8 mouse cellular contexts compared by ENCODE assay signal in genomic region chr2:28514489-28514888, GRCm38 (mm10). TPM values are rescaled to one million over a fixed set of nuclear protein-coding genes. Genes with fewer than 3 reads are reported as not detected.
DNase-seq lines count a peak whose midpoint lies in the region; ATAC-seq and TF ChIP-seq lines count a peak whose summit lies in the region.

No protein-coding gene starts in this region.

- DNase-seq in CH12.LX (ENCODE audit: extremely low read depth) = peak; percentile 89
- peak; percentile 71 for DNase-seq in heart, postnatal 0 days (ENCODE audit: low spot score)
- peak; percentile 81 to 95 for DNase-seq in kidney, postnatal 36 days
- DNase-seq in thymus, postnatal 10 days (ENCODE audit: low spot score in 2 of 2) = peak; percentile 69 to 89

- H3K4me2 ChIP-seq in CH12.LX (ENCODE audit: insufficient read depth, low read depth, poor library complexity, severe bottlenecking) = peak overlapping the region; percentile 95
- H3K4me2 ChIP-seq in heart, postnatal 0 days (ENCODE audit: low read depth, low read length) = peak overlapping the region; percentile 95; the same call in 1 of the 2 replicates
- peak overlapping the region; percentile 99 for H3K4me2 ChIP-seq in lung, embryonic 15.5 days

- dilution Hi-C loops in CH12.LX (cut with MboI; ENCODE audit: extremely low pct_ligation_motif_present, extremely low pct_unique_long_range_greater_than_20kb, low sequenced_read_pairs) = no loop called here

- H3K36me3 ChIP-seq in CH12.LX (replicated peaks in 1 of 2; ENCODE audit: control insufficient read depth in 1 of 2, insufficient read depth in 1 of 2, low read length in 1 of 2) = peaks cover 0 to 5% of the 10 kb centered on the region in 2 experiments
- H3K36me3 ChIP-seq in heart, postnatal 0 days (replicated peaks; ENCODE audit: control insufficient read depth, insufficient read depth, low read length) = no peaks in the 10 kb centered on the region
- H3K36me3 ChIP-seq in lung, embryonic 15.5 days = no peaks in the 10 kb centered on the region

- TF ChIP-seq RAD21 in CH12.LX (IDR thresholded peaks at IDR 0.05; ENCODE audit: low read depth, low read length) = peak; percentile 84

- no peak overlapping the region for H3K27ac ChIP-seq in CH12.LX (ENCODE audit: insufficient read depth, low read depth)
- no peak overlapping the region for H3K27ac ChIP-seq in bone marrow macrophage, adult 2 months (ENCODE audit: insufficient read depth, low read depth, low read length)
- H3K27ac ChIP-seq in heart, postnatal 0 days (ENCODE audit: low read depth) = no peak overlapping the region
- H3K27ac ChIP-seq in lung, embryonic 15.5 days = no peak overlapping the region

- peak; percentile 80 to 94 for TF ChIP-seq CTCF in CH12.LX (conservative IDR thresholded peaks at IDR 0.05 in 1 of 2, IDR thresholded peaks at IDR 0.05 in 1 of 2; ENCODE audit: low read depth in 2 of 2, low read length in 2 of 2)
- peak; percentile 91 for TF ChIP-seq CTCF in bone marrow macrophage, adult 2 months (IDR thresholded peaks at IDR 0.05; ENCODE audit: low read depth, low read length)
- peak; percentile 87 for TF ChIP-seq CTCF in heart, postnatal 0 days (IDR thresholded peaks at IDR 0.05; ENCODE audit: low read depth)

- H3K4me1 ChIP-seq in CH12.LX (ENCODE audit: control insufficient read depth in 1 of 2, insufficient read depth in 2 of 2) = peaks cover 31 to 48% of the 10 kb centered on the region in 2 experiments
- peaks cover 15% of the 10 kb centered on the region for H3K4me1 ChIP-seq in bone marrow macrophage, adult 2 months (ENCODE audit: control insufficient read depth, insufficient read depth, low read length)
- peaks cover 18% of the 10 kb centered on the region for H3K4me1 ChIP-seq in heart, postnatal 0 days (ENCODE audit: control insufficient read depth, insufficient read depth)
- H3K4me1 ChIP-seq in lung, embryonic 15.5 days = peaks cover 19% of the 10 kb centered on the region

- no peaks in the 10 kb centered on the region for H3K9me3 ChIP-seq in CH12.LX (replicated peaks; ENCODE audit: low read length)
- H3K9me3 ChIP-seq in heart, postnatal 0 days (replicated peaks; ENCODE audit: control insufficient read depth, low read length) = no peaks in the 10 kb centered on the region
- no peaks in the 10 kb centered on the region for H3K9me3 ChIP-seq in lung, embryonic 15.5 days

- 13% methylated on average over 5 of the region's 5 CpGs for WGBS in heart, postnatal 0 days
- WGBS in lung, embryonic 15.5 days = 17% methylated on average over 5 of the region's 5 CpGs

- no peak overlapping the region for H3K4me3 ChIP-seq in CH12.LX (replicated peaks in 1 of 3; ENCODE audit: low read depth in 2 of 3, low read length in 2 of 3, poor library complexity in 1 of 3)
- H3K4me3 ChIP-seq in bone marrow macrophage, adult 2 months (ENCODE audit: insufficient read depth, low read length) = peak overlapping the region; percentile 79
- H3K4me3 ChIP-seq in heart, postnatal 0 days (ENCODE audit: low read depth, low read length) = no peak overlapping the region
- peak overlapping the region; percentile 70 for H3K4me3 ChIP-seq in lung, embryonic 15.5 days

- 0 out of 2 replicates have a peak overlapping the region, but pooled peaks have one; percentile 11 for H3K9ac ChIP-seq in CH12.LX (ENCODE audit: insufficient read depth, low read depth)
- H3K9ac ChIP-seq in heart, postnatal 0 days (replicated peaks; ENCODE audit: low read depth, low read length) = no peak overlapping the region
- no peak overlapping the region for H3K9ac ChIP-seq in lung, embryonic 15.5 days

- 0 out of 2 replicates have a peak, but pooled peaks have one; percentile 30 for ATAC-seq in erythroblast, adult 5-6 weeks (replicated peaks; ENCODE audit: low FRiP score, poor library complexity, severe bottlenecking)
- ATAC-seq in heart, postnatal 0 days (ENCODE audit: insufficient read depth, low read depth) = no peak
- no peak for ATAC-seq in lung, embryonic 15.5 days (ENCODE audit: borderline replicate concordance, extremely low read depth, low FRiP score, low TSS enrichment)
- ATAC-seq in neutrophil, adult 5-6 weeks (ENCODE audit: extremely low read depth, insufficient number of reproducible peaks, low FRiP score, poor library complexity, severe bottlenecking) = peak; percentile 62

- H3K27me3 ChIP-seq in CH12.LX (replicated peaks) = peaks cover 38% of the 10 kb centered on the region
- no peaks in the 10 kb centered on the region for H3K27me3 ChIP-seq in heart, postnatal 0 days (ENCODE audit: control insufficient read depth, insufficient read depth, low read length)
- H3K27me3 ChIP-seq in lung, embryonic 15.5 days = 0 out of 2 replicates have a peak, but pooled peaks cover 5% of the 10 kb centered on the region

- TF ChIP-seq EP300 in CH12.LX (IDR thresholded peaks at IDR 0.05; ENCODE audit: low read length) = no peak
- TF ChIP-seq EP300 in heart, postnatal 0 days (IDR thresholded peaks at IDR 0.05; ENCODE audit: low read depth) = no peak

- TF ChIP-seq POLR2A in CH12.LX (IDR thresholded peaks at IDR 0.05; ENCODE audit: low read depth, low read length) = no peak
- no peak for TF ChIP-seq POLR2A in bone marrow macrophage, adult 2 months (IDR thresholded peaks at IDR 0.05; ENCODE audit: borderline replicate concordance, low read depth, low read length)

- in situ Hi-C loops in CH12.LX (cut with MboI; ENCODE audit: low pct_ligation_motif_present, low pct_unique_long_range_greater_than_20kb, low sequenced_read_pairs) = loop anchor here (5.0 kb wide), 1 partner anchor 33 kb away; no protein-coding TSS in a partner anchor

- H3K79me2 ChIP-seq in CH12.LX (replicated peaks; ENCODE audit: control insufficient read depth, extremely low read depth, insufficient read depth, poor library complexity, severe bottlenecking) = no peaks in the 10 kb centered on the region

RNA-seq across cellular contexts. Expression of gene Ralgds, which starts 1.6 kb away (rescaled TPM):
- 11.0 and 11.4 TPM in 2 replicates for total RNA-seq in CH12.LX (2012; rRNA removed)
- total RNA-seq in CH12.LX (2014; rRNA removed) = 4.1 and 4.8 TPM in 2 replicates
- 6.6 and 7.4 TPM in 2 replicates for polyA plus RNA-seq in CH12.LX (2012; ENCODE audit: insufficient read length, low read depth)
- 30.6 and 37.0 TPM in 2 replicates for polyA plus RNA-seq in bone marrow macrophage, adult 2 months (2012; ENCODE audit: insufficient read depth, insufficient read length, missing spikeins)
- total RNA-seq in erythroblast, adult 5-6 weeks (2015; ENCODE audit: low replicate concordance) = 1.5 TPM in 1 of 2 replicates, not detected in the other
- total RNA-seq in erythroblast, adult 5-6 weeks (2017; ENCODE audit: low replicate concordance) = 0.28 and 4.2 TPM in 2 replicates
- total RNA-seq in heart, postnatal 0 days (2014; rRNA removed; ENCODE audit: low replicate concordance) = 34.9 and 35.7 TPM in 2 replicates
- polyA plus RNA-seq in heart, postnatal 0 days (2015; fragmentation: Nextera tagmentation; extraction: Ambion mirVana) = 12.2 and 13.1 TPM in 2 replicates
- 30.9 and 31.7 TPM in 2 replicates for polyA plus RNA-seq in lung, embryonic 15.5 days (2015; fragmentation: Nextera tagmentation; extraction: Ambion mirVana)
- 38.8 and 45.3 TPM in 2 replicates for total RNA-seq in neutrophil, adult 5-6 weeks (2017)

RNA-seq across cellular contexts. Expression of gene Gm10134, which starts 8.6 kb away (rescaled TPM):
- total RNA-seq in CH12.LX (2012; rRNA removed) (not detected in 2 replicates), CH12.LX (2014; rRNA removed) (not detected in 2 replicates)
- polyA plus RNA-seq in CH12.LX (2012; ENCODE audit: insufficient read length, low read depth) = not detected in 2 replicates
- polyA plus RNA-seq in bone marrow macrophage, adult 2 months (2012; ENCODE audit: insufficient read depth, insufficient read length, missing spikeins) = 5.1 and 8.2 TPM in 2 replicates
- 5.9 TPM in 1 of 2 replicates, not detected in the other for total RNA-seq in erythroblast, adult 5-6 weeks (2015; ENCODE audit: low replicate concordance)
- not detected in 2 replicates for total RNA-seq in erythroblast, adult 5-6 weeks (2017; ENCODE audit: low replicate concordance)
- not detected in 2 replicates for total RNA-seq in heart, postnatal 0 days (2014; rRNA removed; ENCODE audit: low replicate concordance)
- 0.49 TPM in 1 of 2 replicates, not detected in the other for polyA plus RNA-seq in heart, postnatal 0 days (2015; fragmentation: Nextera tagmentation; extraction: Ambion mirVana)
- polyA plus RNA-seq in lung, embryonic 15.5 days (2015; fragmentation: Nextera tagmentation; extraction: Ambion mirVana) = 2.2 and 3.5 TPM in 2 replicates
- total RNA-seq in neutrophil, adult 5-6 weeks (2017) = not detected in 2 replicates

RNA-seq across cellular contexts. Expression of gene Gbgt1, which starts 17.8 kb away (rescaled TPM):
- total RNA-seq in CH12.LX (2012; rRNA removed) (not detected in 2 replicates), CH12.LX (2014; rRNA removed) (not detected in 2 replicates)
- not detected in 2 replicates for polyA plus RNA-seq in CH12.LX (2012; ENCODE audit: insufficient read length, low read depth)
- 16.0 and 18.4 TPM in 2 replicates for polyA plus RNA-seq in bone marrow macrophage, adult 2 months (2012; ENCODE audit: insufficient read depth, insufficient read length, missing spikeins)
- total RNA-seq in erythroblast, adult 5-6 weeks (2015; ENCODE audit: low replicate concordance) = not detected in 2 replicates
- not detected in 2 replicates for total RNA-seq in erythroblast, adult 5-6 weeks (2017; ENCODE audit: low replicate concordance)
- 0.15 and 0.42 TPM in 2 replicates for total RNA-seq in heart, postnatal 0 days (2014; rRNA removed; ENCODE audit: low replicate concordance)
- polyA plus RNA-seq in heart, postnatal 0 days (2015; fragmentation: Nextera tagmentation; extraction: Ambion mirVana) = 0.11 TPM in 1 of 2 replicates, not detected in the other
- 0.98 and 1.8 TPM in 2 replicates for polyA plus RNA-seq in lung, embryonic 15.5 days (2015; fragmentation: Nextera tagmentation; extraction: Ambion mirVana)
- total RNA-seq in neutrophil, adult 5-6 weeks (2017) = not detected in 2 replicates

RNA-seq across cellular contexts. Expression of gene Mrps2, which starts 46.6 kb away (rescaled TPM):
- total RNA-seq in CH12.LX (2012; rRNA removed) = 21.3 and 28.7 TPM in 2 replicates
- total RNA-seq in CH12.LX (2014; rRNA removed) = 45.5 and 46.6 TPM in 2 replicates
- polyA plus RNA-seq in CH12.LX (2012; ENCODE audit: insufficient read length, low read depth) = 73.3 and 78.5 TPM in 2 replicates
- 23.7 and 24.9 TPM in 2 replicates for polyA plus RNA-seq in bone marrow macrophage, adult 2 months (2012; ENCODE audit: insufficient read depth, insufficient read length, missing spikeins)
- total RNA-seq in erythroblast, adult 5-6 weeks (2015; ENCODE audit: low replicate concordance) = 8.2 and 16.9 TPM in 2 replicates
- 3.2 and 7.5 TPM in 2 replicates for total RNA-seq in erythroblast, adult 5-6 weeks (2017; ENCODE audit: low replicate concordance)
- 29.8 and 37.1 TPM in 2 replicates for total RNA-seq in heart, postnatal 0 days (2014; rRNA removed; ENCODE audit: low replicate concordance)
- 40.9 and 45.0 TPM in 2 replicates for polyA plus RNA-seq in heart, postnatal 0 days (2015; fragmentation: Nextera tagmentation; extraction: Ambion mirVana)
- polyA plus RNA-seq in lung, embryonic 15.5 days (2015; fragmentation: Nextera tagmentation; extraction: Ambion mirVana) = 53.0 and 53.7 TPM in 2 replicates
- total RNA-seq in neutrophil, adult 5-6 weeks (2017) = 6.8 and 10.7 TPM in 2 replicates

RNA-seq across cellular contexts. Expression of gene 1700007K13Rik, which starts 48.4 kb away (rescaled TPM):
- 0.98 and 1.6 TPM in 2 replicates for total RNA-seq in CH12.LX (2012; rRNA removed)
- 0.74 TPM in 2 replicates for total RNA-seq in CH12.LX (2014; rRNA removed)
- 1.3 TPM in 1 of 2 replicates, not detected in the other for polyA plus RNA-seq in CH12.LX (2012; ENCODE audit: insufficient read length, low read depth)
- polyA plus RNA-seq in bone marrow macrophage, adult 2 months (2012; ENCODE audit: insufficient read depth, insufficient read length, missing spikeins) = not detected in 2 replicates
- not detected in 2 replicates for total RNA-seq in erythroblast, adult 5-6 weeks (2015; ENCODE audit: low replicate concordance)
- not detected in 2 replicates for total RNA-seq in erythroblast, adult 5-6 weeks (2017; ENCODE audit: low replicate concordance)
- not detected in 2 replicates for total RNA-seq in heart, postnatal 0 days (2014; rRNA removed; ENCODE audit: low replicate concordance)
- polyA plus RNA-seq in heart, postnatal 0 days (2015; fragmentation: Nextera tagmentation; extraction: Ambion mirVana) = 0.15 and 0.65 TPM in 2 replicates
- polyA plus RNA-seq in lung, embryonic 15.5 days (2015; fragmentation: Nextera tagmentation; extraction: Ambion mirVana) = 1.7 and 1.9 TPM in 2 replicates
- total RNA-seq in neutrophil, adult 5-6 weeks (2017) = not detected in 2 replicates

Comparison
In these comparisons a context has a peak if more than half of its experiments do, and no peak if none do; other contexts are left out.
1. H3K4me3 ChIP-seq: peak in bone marrow macrophage, adult 2 months (single experiment) and lung, embryonic 15.5 days (single experiment); none in CH12.LX (0 of 3) and heart, postnatal 0 days (single experiment).
2. ATAC-seq: peak in erythroblast, adult 5-6 weeks (single experiment) and neutrophil, adult 5-6 weeks (single experiment); none in heart, postnatal 0 days (single experiment) and lung, embryonic 15.5 days (single experiment).
3. Peak in every context shown above with its lines, with median percentiles within 50 percentile points of each other: DNase-seq, H3K4me2 ChIP-seq and CTCF ChIP-seq.